Mouse (Mus musculus): ENCODE measurements around the gene Nemf. TPM values are rescaled to one million over a fixed set of nuclear protein-coding genes. Genes with fewer than 3 reads are reported as not detected.

Nemf gene
- polyA plus RNA-seq, 1 experiment from 2014 or later: 95.2 TPM

- peaks cover 30% of the 10 kb centered on the region for H3K4me1 ChIP-seq
- DNase-seq (ENCODE audit: extremely low spot score, low spot score): no peak
- no peaks in the 10 kb centered on the region for H3K9me3 ChIP-seq
- H3K27ac ChIP-seq: no peak overlapping the region
- H3K36me3 ChIP-seq (replicated peaks): peaks cover 18% of the 10 kb centered on the region
- no peaks in the 10 kb centered on the region for H3K27me3 ChIP-seq (ENCODE audit: poor library complexity, severe bottlenecking)
- 91% methylated on average over 2 of the region's 2 CpGs for WGBS
- H3K4me3 ChIP-seq: no peak overlapping the region
Observed at GRCm38 (mm10) chr12:69294936-69295335, 62.0 kb downstream of the Nemf start.

GRCm38 (mm10) chr12:69293815-69294214 lies 63.1 kb downstream of the Nemf start:
- Histone ChIP-seq H3K9me3 (no peaks in the 10 kb centered on the region), H3K27ac (0 out of 2 replicates have a peak overlapping the region, but pooled peaks have one; percentile 30), H3K27me3 (ENCODE audit: poor library complexity, severe bottlenecking) (no peaks in the 10 kb centered on the region), H3K4me3 (no peak overlapping the region), H3K4me1 (peaks cover 19% of the 10 kb centered on the region), H3K36me3 (replicated peaks) (peaks cover 7% of the 10 kb centered on the region)
- no peak for DNase-seq (ENCODE audit: extremely low spot score, low spot score)
- 69% methylated on average over 2 of the region's 2 CpGs for WGBS

- no peaks in the 10 kb centered on the region for H3K9me3 ChIP-seq
- no peak overlapping the region for H3K27ac ChIP-seq
- H3K27me3 ChIP-seq (ENCODE audit: poor library complexity, severe bottlenecking): no peaks in the 10 kb centered on the region
- H3K4me3 ChIP-seq: no peak overlapping the region
- no peaks in the 10 kb centered on the region for H3K36me3 ChIP-seq (replicated peaks)
- peaks cover 7% of the 10 kb centered on the region for H3K4me1 ChIP-seq
- 92% methylated on average over 6 of the region's 6 CpGs for WGBS
- DNase-seq (ENCODE audit: extremely low spot score, low spot score): no peak
Observed at GRCm38 (mm10) chr12:69292401-69292800, 64.6 kb downstream of the Nemf start.

GRCm38 (mm10) chr12:69288699-69289098 lies 68.3 kb downstream of the Nemf start:
- no peaks in the 10 kb centered on the region for H3K4me1 ChIP-seq
- H3K27ac ChIP-seq: no peak overlapping the region
- H3K9me3 ChIP-seq: no peaks in the 10 kb centered on the region
- no peak for DNase-seq (ENCODE audit: extremely low spot score, low spot score)
- H3K27me3 ChIP-seq (ENCODE audit: poor library complexity, severe bottlenecking): no peaks in the 10 kb centered on the region
- 84% methylated on average over 9 of the region's 9 CpGs for WGBS
- no peak overlapping the region for H3K4me3 ChIP-seq
- H3K36me3 ChIP-seq (replicated peaks): no peaks in the 10 kb centered on the region

GRCm38 (mm10) chr12:69287535-69287934 lies 69.4 kb downstream of the Nemf start:
- DNase-seq (ENCODE audit: extremely low spot score, low spot score): no peak
- H3K9me3 ChIP-seq: no peaks in the 10 kb centered on the region
- 91% methylated on average over 8 of the region's 8 CpGs for WGBS
- no peak overlapping the region for H3K27ac ChIP-seq
- H3K36me3 ChIP-seq (replicated peaks): no peaks in the 10 kb centered on the region
- H3K4me3 ChIP-seq: no peak overlapping the region
- H3K4me1 ChIP-seq: no peaks in the 10 kb centered on the region
- H3K27me3 ChIP-seq (ENCODE audit: poor library complexity, severe bottlenecking): no peaks in the 10 kb centered on the region

- Histone ChIP-seq H3K9me3 (no peaks in the 10 kb centered on the region), H3K4me1 (no peaks in the 10 kb centered on the region), H3K27ac (no peak overlapping the region), H3K27me3 (ENCODE audit: poor library complexity, severe bottlenecking) (no peaks in the 10 kb centered on the region), H3K36me3 (replicated peaks) (no peaks in the 10 kb centered on the region), H3K4me3 (no peak overlapping the region)
- no peak for DNase-seq (ENCODE audit: extremely low spot score, low spot score)
- 91% methylated on average over 7 of the region's 7 CpGs for WGBS
Observed at GRCm38 (mm10) chr12:69283146-69283545, 73.8 kb downstream of the Nemf start.

- no peak overlapping the region for H3K27ac ChIP-seq
- WGBS: 94% methylated on average over 3 of the region's 3 CpGs
- H3K4me1 ChIP-seq: no peaks in the 10 kb centered on the region
- DNase-seq (ENCODE audit: extremely low spot score, low spot score): no peak
- H3K27me3 ChIP-seq (ENCODE audit: poor library complexity, severe bottlenecking): no peaks in the 10 kb centered on the region
- no peaks in the 10 kb centered on the region for H3K36me3 ChIP-seq (replicated peaks)
- no peak overlapping the region for H3K4me3 ChIP-seq
- no peaks in the 10 kb centered on the region for H3K9me3 ChIP-seq
Observed at GRCm38 (mm10) chr12:69280915-69281314, 76.0 kb downstream of the Nemf start.

- H3K27ac ChIP-seq: no peak overlapping the region
- no peaks in the 10 kb centered on the region for H3K36me3 ChIP-seq (replicated peaks)
- H3K4me3 ChIP-seq: no peak overlapping the region
- no peaks in the 10 kb centered on the region for H3K9me3 ChIP-seq
- WGBS: 64% methylated on average over 1 of the region's 1 CpGs
- H3K4me1 ChIP-seq: no peaks in the 10 kb centered on the region
- no peaks in the 10 kb centered on the region for H3K27me3 ChIP-seq (ENCODE audit: poor library complexity, severe bottlenecking)
- DNase-seq (ENCODE audit: extremely low spot score, low spot score): no peak
Observed at GRCm38 (mm10) chr12:69279931-69280469, 77.0 kb downstream of the Nemf start.

- no peaks in the 10 kb centered on the region for H3K36me3 ChIP-seq (replicated peaks)
- no peaks in the 10 kb centered on the region for H3K4me1 ChIP-seq
- no peak overlapping the region for H3K27ac ChIP-seq
- DNase-seq (ENCODE audit: extremely low spot score, low spot score): no peak
- H3K27me3 ChIP-seq (ENCODE audit: poor library complexity, severe bottlenecking): no peaks in the 10 kb centered on the region
- H3K4me3 ChIP-seq: no peak overlapping the region
- no peaks in the 10 kb centered on the region for H3K9me3 ChIP-seq
- WGBS: 81% methylated on average over 2 of the region's 2 CpGs
Observed at GRCm38 (mm10) chr12:69268956-69269355, 88.0 kb downstream of the Nemf start.

GRCm38 (mm10) chr12:69267956-69268632 lies 88.9 kb downstream of the Nemf start:
- DNase-seq (ENCODE audit: extremely low spot score, low spot score): no peak
- no peaks in the 10 kb centered on the region for H3K27me3 ChIP-seq (ENCODE audit: poor library complexity, severe bottlenecking)
- no peak overlapping the region for H3K27ac ChIP-seq
- no peaks in the 10 kb centered on the region for H3K9me3 ChIP-seq
- no peak overlapping the region for H3K4me3 ChIP-seq
- WGBS: 82% methylated on average over 11 of the region's 11 CpGs
- no peaks in the 10 kb centered on the region for H3K36me3 ChIP-seq (replicated peaks)
- H3K4me1 ChIP-seq: no peaks in the 10 kb centered on the region

GRCm38 (mm10) chr12:69265031-69265430 lies 91.9 kb downstream of the Nemf start:
- H3K27ac ChIP-seq: no peak overlapping the region
- H3K4me1 ChIP-seq: no peaks in the 10 kb centered on the region
- DNase-seq (ENCODE audit: extremely low spot score, low spot score): no peak
- H3K4me3 ChIP-seq: no peak overlapping the region
- 87% methylated on average over 3 of the region's 3 CpGs for WGBS
- H3K36me3 ChIP-seq (replicated peaks): no peaks in the 10 kb centered on the region
- no peaks in the 10 kb centered on the region for H3K27me3 ChIP-seq (ENCODE audit: poor library complexity, severe bottlenecking)
- no peaks in the 10 kb centered on the region for H3K9me3 ChIP-seq

GRCm38 (mm10) chr12:69262251-69262650 lies 94.7 kb downstream of the Nemf start:
- Histone ChIP-seq H3K4me3 (no peak overlapping the region), H3K27ac (no peak overlapping the region), H3K9me3 (no peaks in the 10 kb centered on the region), H3K27me3 (ENCODE audit: poor library complexity, severe bottlenecking) (no peaks in the 10 kb centered on the region), H3K4me1 (no peaks in the 10 kb centered on the region), H3K36me3 (replicated peaks) (no peaks in the 10 kb centered on the region)
- 97% methylated on average over 5 of the region's 5 CpGs for WGBS
- DNase-seq (ENCODE audit: extremely low spot score, low spot score): no peak

Measured in forebrain, embryonic 10.5 days (tissue).